Mouse (Mus musculus) ES-E14 (cell line): Measurements from ENCODE around the gene Wnt5a. TPM values are rescaled to one million over a fixed set of nuclear protein-coding genes. Genes with fewer than 3 reads are reported as not detected.

Experiments
- DNase-seq: peaks from one replicate; pipeline ENCODE4 v3.0.0-alpha.2; 2013; ENCODE audit warnings: low read depth, low spot score
- H3K27ac ChIP-seq: 2 replicates; pipeline ENCODE4 v1.5.1; 2012; ENCODE audit warnings: low read depth, mild to moderate bottlenecking, low read length, moderate library complexity, mixed read lengths; ENCODE audit not compliant: poor library complexity, insufficient read depth, severe bottlenecking
- H3K36me3 ChIP-seq: 2 replicates; pipeline ENCODE4 v1.6.1; 2012; ENCODE audit warnings: mild to moderate bottlenecking, low read length, moderate library complexity, mixed read lengths; ENCODE audit not compliant: control insufficient read depth, poor library complexity, insufficient read depth, severe bottlenecking
- H3K4me1 ChIP-seq, 2 experiments: fragments of 150-350 bp in 1 of 2; sonication (generic) in 1 of 2; 2 replicates each; pipeline ENCODE4 v1.6.1; 2012; ENCODE audit warnings: low read length in 2 of 2, mild to moderate bottlenecking in 1 of 2, mixed read lengths in 1 of 2; ENCODE audit not compliant: control insufficient read depth in 2 of 2, insufficient read depth in 2 of 2, poor library complexity in 1 of 2
- H3K4me3 ChIP-seq, 2 experiments: fragments of 150-350 bp in 1 of 2; sonication (generic) in 1 of 2; 2 replicates each; pipeline ENCODE4 v1.5.1; 2012; ENCODE audit warnings: low read length in 2 of 2, low read depth in 1 of 2, mild to moderate bottlenecking in 1 of 2, mixed read lengths in 1 of 2; ENCODE audit not compliant: insufficient read depth in 1 of 2, poor library complexity in 1 of 2, severe bottlenecking in 1 of 2
- H3K9ac ChIP-seq: 2 replicates; pipeline ENCODE4 v1.6.1; 2012; ENCODE audit warnings: low read depth, mild to moderate bottlenecking, low read length, mixed read lengths; ENCODE audit not compliant: poor library complexity, insufficient read depth, severe bottlenecking
- H3K9me3 ChIP-seq: fragments of 150-350 bp; sonication (generic); 2 replicates; pipeline ENCODE4 v1.6.1; 2012; ENCODE audit warnings: low read depth, mild to moderate bottlenecking, low read length; ENCODE audit not compliant: control insufficient read depth, insufficient read depth
- CHD2 ChIP-seq: IDR thresholded peaks from 2 replicates; pipeline ENCODE4 v1.6.1; 2014; ENCODE audit warnings: mild to moderate bottlenecking, low read depth, low read length, inconsistent platforms
- HCFC1 ChIP-seq: IDR thresholded peaks from 2 replicates; pipeline ENCODE4 v1.6.1; 2012; ENCODE audit warnings: low read length, inconsistent platforms, borderline replicate concordance; ENCODE audit not compliant: insufficient read depth
- MAFK ChIP-seq: IDR thresholded peaks from 2 replicates; pipeline ENCODE4 v1.6.1; 2014; ENCODE audit warnings: mild to moderate bottlenecking, low read depth, low read length, inconsistent platforms; ENCODE audit not compliant: insufficient read depth
- ZC3H11A ChIP-seq: IDR thresholded peaks from 2 replicates; pipeline ENCODE4 v1.6.1; 2012; ENCODE audit warnings: low read depth, mild to moderate bottlenecking, inconsistent platforms, low read length, borderline replicate concordance
- ZNF384 ChIP-seq: IDR thresholded peaks from 2 replicates; pipeline ENCODE4 v1.6.1; 2012; ENCODE audit warnings: low read depth, low read length, inconsistent platforms
- in situ Hi-C, 2 experiments: fragments of 600-800 bp; cut with MboI; formaldehyde crosslinking; loops; one replicate each; pipeline ENCODE4 v1.15.1; 2025; ENCODE audit warnings: low sequenced_read_pairs in 2 of 2, inconsistent platforms in 1 of 2; ENCODE audit not compliant: unreplicated experiment in 2 of 2
- total RNA-seq: library from RNA; depleted of rRNA; stranded (reverse); fragments of 300-350 nt; gene quantifications from 2 replicates; pipeline ENCODE4 v1.2.3, GENCODE M21; 2012; rRNA removed

The Wnt5a gene
- total RNA-seq, result 4.0 and 4.9 TPM in 2 replicates

- DNase-seq, result no peak
- Histone ChIP-seq H3K4me1 (no peaks in the 10 kb centered on the region), H3K27ac (no peak within 1 kb of the TSS), H3K4me3 (peak within 1 kb of the TSS; percentile 50 to 58), H3K9ac (no peak within 1 kb of the TSS; the same call in 1 of the 2 replicates), H3K9me3 (no peaks in the 10 kb centered on the region), H3K36me3 (no peaks in the 10 kb centered on the region)
- in situ Hi-C loops, result loop anchor here (10.0 to 25.0 kb wide), 3 partner anchors 567 to 1220 kb away; partner anchors contain the start of gene Cacna2d3 (in 2 of the 2)
- no peak for TF ChIP-seq HCFC1
- no peak for TF ChIP-seq ZNF384
- no peak for TF ChIP-seq MAFK
- TF ChIP-seq CHD2, result no peak
- no peak for TF ChIP-seq ZC3H11A
These were observed at the start of gene Wnt5a for GRCm38 (mm10) chr14:28504101-28505050. Gene Wnt5a (plus strand): TSS chr14:28504750.

- Histone ChIP-seq H3K4me3 (no peak overlapping the region), H3K27ac (no peak overlapping the region), H3K9me3 (no peaks in the 10 kb centered on the region), H3K4me1 (peaks cover 0 to 4% of the 10 kb centered on the region in 2 experiments; a peak in 2 of 4 replicates), H3K9ac (no peak overlapping the region), H3K36me3 (no peaks in the 10 kb centered on the region)
- no peak for DNase-seq
- TF ChIP-seq ZNF384 (no peak), CHD2 (no peak), ZC3H11A (no peak), HCFC1 (no peak), MAFK (no peak)
- in situ Hi-C loops, result no loop called here
These were observed 48.0 kb upstream of the Wnt5a start for GRCm38 (mm10) chr14:28456372-28457076.

- no peak overlapping the region for H3K27ac ChIP-seq
These were observed 47.1 kb upstream of the Wnt5a start for GRCm38 (mm10) chr14:28457428-28457827.

GRCm38 (mm10) chr14:28467956-28468355 is 36.6 kb upstream of the Wnt5a start:
- in situ Hi-C loops, result no loop called here
- Histone ChIP-seq H3K9me3 (no peaks in the 10 kb centered on the region), H3K9ac (no peak overlapping the region), H3K36me3 (no peaks in the 10 kb centered on the region), H3K4me3 (no peak overlapping the region), H3K27ac (no peak overlapping the region), H3K4me1 (0 out of 4 replicates have a peak, but pooled peaks cover 0 to 2% of the 10 kb centered on the region in 2 experiments)
- no peak for TF ChIP-seq HCFC1
- DNase-seq, result no peak

More at GRCm38 (mm10) chr14:28457428-28457827, 47.1 kb upstream of the Wnt5a start:
- no peak for TF ChIP-seq HCFC1
- in situ Hi-C loops, result no loop called here
- no peaks in the 10 kb centered on the region for H3K36me3 ChIP-seq
- no peak for DNase-seq
- peaks cover 0 to 4% of the 10 kb centered on the region in 2 experiments; a peak in 2 of 4 replicates for H3K4me1 ChIP-seq
- H3K9me3 ChIP-seq, result no peaks in the 10 kb centered on the region
- H3K9ac ChIP-seq, result no peak overlapping the region
- no peak overlapping the region for H3K4me3 ChIP-seq
